Mouse (Mus musculus): Measurements from ENCODE around the gene Ctc1.

GRCm38 (mm10) chr11:69076572-69076971, 60.9 kb downstream of the Ctc1 start:
- TF ChIP-seq CTCF (IDR thresholded peaks at IDR 0.05; ENCODE audit: low read depth) = no peak
- TF ChIP-seq EP300 (IDR thresholded peaks at IDR 0.05; ENCODE audit: low read depth) = no peak
